In genomic region chr13:19101889-19102402, GRCm38 (mm10) we compare ENCODE assay signal across 11 mouse cellular contexts.
DNase-seq lines count a peak whose midpoint lies in the region; ATAC-seq and TF ChIP-seq lines count a peak whose summit lies in the region.
"Had no signal": no experiment of that assay in that cellular context is flagged by ENCODE, and none has a peak within 500 bp of the region (broad histone marks: within the 10 kb centered on the region; RNA-seq: fewer than 3 reads in every experiment).

No protein-coding gene starts in this region.

- no peak for TF ChIP-seq RAD21 in MEL (IDR thresholded peaks at IDR 0.05; ENCODE audit: low read depth, low read length)

- no peak overlapping the region for H3K4me3 ChIP-seq in MEL (ENCODE audit: control insufficient read depth in 1 of 2, insufficient read depth in 1 of 2, low read depth in 2 of 2, low read length in 2 of 2)
- no peak overlapping the region for H3K4me3 ChIP-seq in cerebellum, adult 2 months (replicated peaks; ENCODE audit: insufficient read depth, low read depth, low read length)

- H3K36me3 ChIP-seq in MEL (ENCODE audit: control insufficient read depth in 1 of 2, insufficient read depth in 2 of 2, low read length in 2 of 2), result no peaks in the 10 kb centered on the region
- H3K36me3 ChIP-seq: G1E had no signal

- H3K9ac ChIP-seq in MEL (ENCODE audit: control insufficient read depth, low read depth, low read length, poor library complexity, severe bottlenecking), result no peak overlapping the region
- H3K9ac ChIP-seq: liver, postnatal 0 days had no signal

- no peak overlapping the region for H3K27ac ChIP-seq in MEL (ENCODE audit: control insufficient read depth, low read depth, low read length)
- H3K27ac ChIP-seq in cerebellum, adult 2 months (ENCODE audit: insufficient read depth, low read length), result peak overlapping the region; percentile 46

- no peak for TF ChIP-seq POLR2A in MEL (IDR thresholded peaks at IDR 0.05; ENCODE audit: control insufficient read depth in 1 of 2, insufficient read depth in 1 of 2, low read depth in 1 of 2, low read length in 2 of 2, poor library complexity in 1 of 2)
- no peak for TF ChIP-seq POLR2A in cerebellum, adult 2 months (IDR thresholded peaks at IDR 0.05; ENCODE audit: borderline replicate concordance, insufficient read depth, low read length)

- H3K4me1 ChIP-seq in MEL (ENCODE audit: control insufficient read depth in 1 of 2, insufficient read depth in 2 of 2, low read length in 2 of 2), result no peaks in the 10 kb centered on the region
- peaks cover 5% of the 10 kb centered on the region for H3K4me1 ChIP-seq in cerebellum, adult 2 months (ENCODE audit: control insufficient read depth, insufficient read depth, low read length)

- WGBS in cerebellum, adult 2 months, result 36% methylated on average over 10 of the region's 10 CpGs

- intact Hi-C loops in left cerebral cortex, postnatal 36 days (cut with DNase I), result loop anchor here (1.0 to 5.0 kb wide), 2 partner anchors 100 to 155 kb away; partner anchors contain the start of gene Amph

- no peaks in the 10 kb centered on the region for H3K79me2 ChIP-seq in MEL (ENCODE audit: control insufficient read depth, insufficient read depth, low read length, poor library complexity)

- no peak for TF ChIP-seq EP300 in MEL (IDR thresholded peaks at IDR 0.05; ENCODE audit: low read depth in 1 of 2, low read length in 2 of 2)

- DNase-seq in MEL (ENCODE audit: low read depth, low spot score), result peak; percentile 16
- DNase-seq in cerebellum, adult 2 months, result peak in 1 of 2 experiments; percentile 47
- DNase-seq in layer of hippocampus, adult 18-20 months (ENCODE audit: low spot score in 2 of 2), result peak; percentile 76 to 93
- peak; percentile 93 to 94 for DNase-seq in left cerebral cortex, postnatal 36 days (ENCODE audit: low spot score in 2 of 2)
- DNase-seq in adrenal gland, adult 2 months, result no peak
- no peak for DNase-seq in urinary bladder, postnatal 14 days (ENCODE audit: low spot score)
- DNase-seq: adrenal gland, postnatal 14 days; heart, postnatal 4 days; liver, postnatal 0 days had no signal

- H3K9me3 ChIP-seq in MEL (replicated peaks; ENCODE audit: insufficient read depth, low read length), result no peaks in the 10 kb centered on the region
- H3K9me3 ChIP-seq: G1E had no signal

- no peaks in the 10 kb centered on the region for H3K27me3 ChIP-seq in MEL (ENCODE audit: control insufficient read depth in 1 of 2, insufficient read depth in 2 of 2, low read length in 2 of 2)
- no peaks in the 10 kb centered on the region for H3K27me3 ChIP-seq in cerebellum, adult 2 months (ENCODE audit: control insufficient read depth, insufficient read depth, low read length)

- no peak for TF ChIP-seq CTCF in MEL (IDR thresholded peaks at IDR 0.05 in 2 of 3, conservative IDR thresholded peaks at IDR 0.05 in 1 of 3; ENCODE audit: control insufficient read depth in 1 of 3, insufficient read depth in 1 of 3, low read depth in 2 of 3, low read length in 3 of 3, poor library complexity in 1 of 3, severe bottlenecking in 1 of 3)
- no peak for TF ChIP-seq CTCF in cerebellum, adult 2 months (IDR thresholded peaks at IDR 0.05; ENCODE audit: borderline replicate concordance, insufficient read depth, low read depth, low read length)

- no peak for ATAC-seq in erythroid progenitor cell, adult 5-6 weeks (replicated peaks; ENCODE audit: low FRiP score, poor library complexity, severe bottlenecking)
- ATAC-seq: liver, postnatal 0 days had no signal

TF ChIP-seq in MEL, 35 proteins besides CTCF, POLR2A, EP300 and RAD21:
- TF ChIP-seq UBTF (IDR thresholded peaks at IDR 0.05; ENCODE audit: borderline replicate concordance, insufficient read depth, low read depth, low read length) (no peak), USF1 (IDR thresholded peaks at IDR 0.05; ENCODE audit: low read depth, low read length) (peak; percentile 53; the same call in 1 of the 2 replicates), E2F4 (IDR thresholded peaks at IDR 0.05; ENCODE audit: borderline replicate concordance, low read depth, low read length) (no peak), CHD2 (IDR thresholded peaks at IDR 0.05; ENCODE audit: low read length) (no peak), TAL1 (IDR thresholded peaks at IDR 0.05; ENCODE audit: low read length) (no peak), TCF12 (IDR thresholded peaks at IDR 0.05; ENCODE audit: low read depth, low read length) (no peak), GATA1 (IDR thresholded peaks at IDR 0.05; ENCODE audit: low read depth, low read length) (no peak), ZC3H11A (IDR thresholded peaks at IDR 0.05; ENCODE audit: low read depth, low read length) (no peak), MXI1 (IDR thresholded peaks at IDR 0.05; ENCODE audit: low read depth, low read length) (no peak)

Comparison
In these comparisons a context has a peak if more than half of its experiments do, and no peak if none do; other contexts are left out.
1. DNase-seq: peak in MEL (single experiment), layer of hippocampus, adult 18-20 months (2 of 2) and left cerebral cortex, postnatal 36 days (2 of 2); none in adrenal gland, adult 2 months (single experiment) and urinary bladder, postnatal 14 days (single experiment).